Mouse (Mus musculus) skeletal muscle tissue, postnatal 0 days (tissue): ENCODE measurements around the gene Lipi. TPM values are rescaled to one million over a fixed set of nuclear protein-coding genes. Genes with fewer than 3 reads are reported as not detected.

Source experiments
- polyA plus RNA-seq: library from polyadenylated mRNA; unstranded; fragments of >200 nt; fragmentation: Nextera tagmentation; extraction: Ambion mirVana; gene quantifications from 2 replicates; pipeline ENCODE4 v1.2.1, GENCODE M21; 2015

Lipi gene
- polyA plus RNA-seq = not detected in 2 replicates

DNA sequence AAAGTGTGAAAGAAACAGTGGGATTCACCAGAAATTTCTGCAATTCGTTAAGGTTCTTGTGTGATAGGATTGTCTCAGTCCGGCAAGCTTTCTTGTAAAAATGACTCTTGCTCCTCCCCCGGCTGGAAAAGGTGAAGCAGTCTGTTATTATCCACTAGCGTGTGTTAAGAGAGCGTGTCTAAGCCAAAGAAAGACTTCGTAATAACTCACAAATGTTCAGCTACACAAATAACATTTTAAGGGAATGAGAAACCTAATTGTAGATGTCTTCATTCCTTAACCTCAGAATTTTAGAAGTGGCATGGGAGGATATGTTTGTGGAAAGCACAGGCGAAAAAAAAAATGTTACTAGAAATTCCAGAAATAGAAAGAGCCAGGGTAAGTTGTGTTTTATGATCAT is at the start of gene Lipi:
Lipi (minus strand) TSS at position 101 of the 400 bp plus-strand sequence.

DNA sequence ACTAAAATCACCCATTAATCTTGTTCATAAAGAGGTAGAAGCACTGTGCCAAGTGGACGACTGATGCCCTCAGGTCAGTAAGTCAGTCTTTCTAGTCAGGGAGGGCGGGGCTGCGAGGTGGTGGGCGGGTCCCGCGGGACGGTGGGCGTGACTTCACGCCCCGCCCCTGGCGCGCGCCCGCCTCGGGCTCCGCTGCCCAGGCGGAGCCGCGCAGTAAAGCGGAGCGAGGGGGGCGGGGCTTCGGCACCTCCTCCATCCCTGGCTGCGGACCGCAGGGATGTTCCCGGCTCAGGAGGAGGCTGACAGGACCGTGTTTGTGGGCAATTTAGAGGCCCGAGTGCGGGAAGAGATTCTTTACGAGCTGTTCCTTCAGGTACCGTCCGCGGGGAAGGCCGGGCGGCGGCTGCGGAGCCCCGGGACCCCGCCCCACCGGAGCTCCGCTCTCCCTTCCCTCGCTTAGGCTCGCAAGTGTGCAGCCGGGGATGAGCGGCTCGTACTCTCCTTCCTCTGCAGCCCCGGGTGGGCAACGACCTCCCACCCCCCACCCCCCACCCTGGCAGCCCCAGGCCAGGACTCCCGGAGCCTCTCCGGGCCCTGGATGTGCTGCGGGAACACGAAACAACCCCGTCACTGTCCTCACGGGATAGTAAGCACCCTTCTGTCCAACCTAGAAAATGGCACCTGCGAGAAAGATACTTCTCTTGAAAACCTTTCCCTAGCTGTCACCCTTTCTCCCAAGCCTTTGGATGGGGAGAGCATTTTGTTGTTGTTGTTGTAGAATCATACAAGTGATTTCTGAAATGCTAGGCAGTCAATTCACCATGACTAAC is 7.0 kb upstream of the Lipi start, which contains the start of gene Rbm11:
Rbm11 (plus strand) TSS at position 174 of the 830 bp plus-strand sequence.

Other genes starting within 250 kb of the Lipi start
- gene Rbm11, start 6.8 kb upstream of the Lipi start, polyA plus RNA-seq = 0.46 and 0.64 TPM in 2 replicates
- gene Hspa13, start 181.0 kb upstream of the Lipi start, polyA plus RNA-seq = 12.1 and 13.5 TPM in 2 replicates